Mouse (Mus musculus) forebrain, embryonic 14.5 days (tissue): Measurements from ENCODE around the gene Dcbld1. TPM values are rescaled to one million over a fixed set of nuclear protein-coding genes. Genes with fewer than 3 reads are reported as not detected.

Experiments
- ATAC-seq: fragments of 200-750 bp; cut with Nextera tagmentation; 2 replicates; pipeline ENCODE4 v1.8.0; 2017; ENCODE audit warnings: mild to moderate bottlenecking, moderate library complexity
- DNase-seq: peaks from one replicate; pipeline ENCODE4 v3.0.0-alpha.2; 2015; ENCODE audit warnings: low spot score
- H3K27ac ChIP-seq: fragments of 300-500 bp; sonication (generic); 2 replicates; pipeline ENCODE4 v1.5.1; 2014; ENCODE audit warnings: low read depth, mild to moderate bottlenecking, control low read depth, low read length, moderate library complexity
- H3K27me3 ChIP-seq: fragments of 300-500 bp; sonication (generic); replicated peaks from 2 replicates; pipeline ENCODE4 v1.6.1; 2014; ENCODE audit warnings: low read length, control low read depth, mixed read lengths; ENCODE audit not compliant: control insufficient read depth, insufficient read depth
- H3K36me3 ChIP-seq: fragments of 300-500 bp; sonication (generic); 2 replicates; pipeline ENCODE4 v1.6.1; 2014; ENCODE audit warnings: low read length, control low read depth; ENCODE audit not compliant: control insufficient read depth, insufficient read depth
- H3K4me1 ChIP-seq: fragments of 300-500 bp; sonication (generic); 2 replicates; pipeline ENCODE4 v1.6.1; 2014; ENCODE audit warnings: antibody characterized with exemption, low read length, control low read depth; ENCODE audit not compliant: control insufficient read depth, insufficient read depth
- H3K4me2 ChIP-seq: fragments of 300-500 bp; sonication (generic); 2 replicates; pipeline ENCODE4 v1.6.1; 2014; ENCODE audit warnings: mild to moderate bottlenecking, control low read depth, low read length
- H3K4me3 ChIP-seq: fragments of 300-500 bp; sonication (generic); 2 replicates; pipeline ENCODE4 v1.5.1; 2014; ENCODE audit warnings: low read depth, low read length, control low read depth
- H3K9ac ChIP-seq: fragments of 300-500 bp; sonication (generic); 2 replicates; pipeline ENCODE4 v1.6.1; 2014; ENCODE audit warnings: mild to moderate bottlenecking, low read length, control low read depth, moderate library complexity
- H3K9me3 ChIP-seq: fragments of 300-500 bp; sonication (generic); replicated peaks from 2 replicates; pipeline ENCODE4 v1.6.1; 2016; ENCODE audit warnings: low read length, control low read depth, mixed read lengths; ENCODE audit not compliant: control insufficient read depth
- WGBS: fragments of 180-500 bp; shearing (Covaris S2); extraction: QIAGEN DNeasy Blood & Tissue Kit; methylation state at CpG from one replicate; pipeline ENCODE4 v1.1.7; 2014; 5-methylcytosine and 5-hydroxymethylcytosine counted together
- polyA plus RNA-seq: library from polyadenylated mRNA; unstranded; fragments of >200 nt; fragmentation: Nextera tagmentation; extraction: Ambion mirVana; gene quantifications from 2 replicates; pipeline ENCODE4 v1.2.1, GENCODE M21; 2014

Dcbld1 gene
- polyA plus RNA-seq, 1 experiment from 2014 or later, result 16.1 TPM

DNA sequence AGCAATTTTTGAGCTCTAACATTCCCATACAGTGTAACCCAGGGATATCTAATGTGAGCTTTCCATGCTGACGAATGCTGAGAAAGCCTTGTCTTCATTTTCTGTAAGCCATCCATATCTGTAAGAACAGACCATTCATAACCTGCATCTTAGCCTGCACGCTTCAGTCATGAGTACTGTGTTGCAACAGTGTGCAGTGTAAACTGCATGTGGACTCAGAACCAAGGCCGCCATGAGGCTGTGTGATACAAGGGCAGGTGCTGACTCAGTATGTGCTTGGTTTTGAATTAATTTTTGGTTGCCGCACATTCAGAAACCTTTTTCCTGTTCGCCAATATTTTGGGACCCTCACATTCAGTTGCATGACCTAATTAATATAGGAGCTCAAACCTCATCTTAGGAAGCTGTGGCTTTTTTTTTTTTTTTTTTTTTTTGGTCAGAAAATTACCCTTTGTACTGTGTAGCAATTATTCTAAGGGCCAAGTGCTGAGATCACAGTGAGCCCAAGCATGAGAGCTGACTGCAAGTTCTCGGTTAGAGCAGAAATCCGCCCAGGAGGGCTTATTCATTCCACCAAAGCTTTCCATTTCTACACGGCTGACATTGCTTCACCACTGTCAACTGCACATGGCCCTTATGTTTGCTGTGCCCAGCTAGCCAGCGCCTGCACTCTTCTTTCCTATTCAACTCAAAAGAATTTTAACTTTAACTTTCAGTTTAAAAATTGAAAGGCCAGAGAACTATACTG is 127.6 kb downstream of the Dcbld1 start:
- Histone ChIP-seq H3K27ac (no peak overlapping the region), H3K36me3 (0 out of 2 replicates have a peak, but pooled peaks cover 6% of the 10 kb centered on the region), H3K27me3 (no peaks in the 10 kb centered on the region), H3K4me3 (no peak overlapping the region), H3K4me2 (no peak overlapping the region), H3K4me1 (no peaks in the 10 kb centered on the region), H3K9me3 (no peaks in the 10 kb centered on the region), H3K9ac (no peak overlapping the region)
- DNase-seq (no peak), ATAC-seq (no peak)
- WGBS, result 83% methylated on average over 9 of the region's 9 CpGs

DNA sequence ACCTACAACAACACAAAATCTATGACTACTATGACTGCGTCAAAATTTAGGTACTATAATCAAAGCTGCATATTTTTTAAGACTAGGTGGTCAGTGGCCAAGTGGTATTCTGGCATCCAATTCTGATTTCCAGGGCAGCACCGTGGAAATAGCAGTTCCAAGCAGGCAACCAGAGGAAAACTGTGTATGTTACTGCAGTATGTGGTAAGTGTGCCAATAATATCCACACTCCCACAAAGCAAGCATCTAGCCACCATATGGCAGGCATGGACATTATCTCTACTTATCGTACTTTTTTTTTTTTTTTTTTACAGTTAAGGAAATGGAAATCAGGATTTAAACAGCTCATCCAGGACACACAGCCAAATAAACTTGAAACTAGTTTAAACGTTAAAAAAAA is 135.0 kb downstream of the Dcbld1 start:
- WGBS, result 85% methylated on average over 4 of the region's 4 CpGs
- Histone ChIP-seq H3K9ac (no peak overlapping the region), H3K36me3 (no peaks in the 10 kb centered on the region), H3K4me2 (no peak overlapping the region), H3K9me3 (no peaks in the 10 kb centered on the region), H3K4me3 (no peak overlapping the region), H3K4me1 (no peaks in the 10 kb centered on the region), H3K27me3 (no peaks in the 10 kb centered on the region), H3K27ac (no peak overlapping the region)
- DNase-seq (no peak), ATAC-seq (no peak)

Other genes starting within 250 kb of the Dcbld1 start
- gene Vgll2, start 211.1 kb upstream of the Dcbld1 start, polyA plus RNA-seq, result 1.0 and 1.8 TPM in 2 replicates
- gene Ros1, start 38.4 kb upstream of the Dcbld1 start, polyA plus RNA-seq, result not detected in 2 replicates
- not detected in 2 replicates for gene Gm26741, start 125.1 kb downstream of the Dcbld1 start, polyA plus RNA-seq
- 14.8 and 16.7 TPM in 2 replicates for gene Gopc, start 148.5 kb downstream of the Dcbld1 start, polyA plus RNA-seq
- not detected in 2 replicates for gene Nepn, start 155.4 kb downstream of the Dcbld1 start, polyA plus RNA-seq
- 12.0 and 14.3 TPM in 2 replicates for gene Nus1, start 183.9 kb downstream of the Dcbld1 start, polyA plus RNA-seq